Mouse (Mus musculus): ENCODE data around the gene Fuom. TPM values are rescaled to one million over a fixed set of nuclear protein-coding genes. Genes with fewer than 3 reads are reported as not detected.

Fuom gene
- polyA plus RNA-seq, 1 experiment from 2014 or later = 32.2 TPM

GRCm38 (mm10) chr7:140063092-140063491 lies 39.1 kb downstream of the Fuom start:
- no peak for ATAC-seq
- Histone ChIP-seq H3K4me1 (ENCODE audit: control insufficient read depth, insufficient read depth, low read length) (peaks cover 27% of the 10 kb centered on the region), H3K9ac (ENCODE audit: low read depth, low read length) (no peak overlapping the region), H3K4me2 (ENCODE audit: low read length) (no peak overlapping the region), H3K4me3 (ENCODE audit: low read depth, low read length) (no peak overlapping the region), H3K27ac (ENCODE audit: low read length) (no peak overlapping the region), H3K9me3 (replicated peaks; ENCODE audit: control insufficient read depth, low read length, poor library complexity, severe bottlenecking) (no peaks in the 10 kb centered on the region), H3K27me3 (ENCODE audit: control insufficient read depth, insufficient read depth, low read depth, low read length) (peaks cover 29% of the 10 kb centered on the region), H3K36me3 (ENCODE audit: control insufficient read depth, insufficient read depth, low read length) (no peaks in the 10 kb centered on the region)
- WGBS = 21% methylated on average over 7 of the region's 7 CpGs

GRCm38 (mm10) chr7:140062307-140062706 lies 39.9 kb downstream of the Fuom start:
- Histone ChIP-seq H3K4me2 (ENCODE audit: low read length) (no peak overlapping the region), H3K4me1 (ENCODE audit: control insufficient read depth, insufficient read depth, low read length) (peaks cover 31% of the 10 kb centered on the region), H3K4me3 (ENCODE audit: low read depth, low read length) (no peak overlapping the region), H3K27ac (ENCODE audit: low read length) (no peak overlapping the region), H3K9me3 (replicated peaks; ENCODE audit: control insufficient read depth, low read length, poor library complexity, severe bottlenecking) (no peaks in the 10 kb centered on the region), H3K36me3 (ENCODE audit: control insufficient read depth, insufficient read depth, low read length) (no peaks in the 10 kb centered on the region), H3K9ac (ENCODE audit: low read depth, low read length) (no peak overlapping the region), H3K27me3 (ENCODE audit: control insufficient read depth, insufficient read depth, low read depth, low read length) (peaks cover 29% of the 10 kb centered on the region)
- no peak; the same call in 1 of the 2 replicates for ATAC-seq
- WGBS = 13% methylated on average over 11 of the region's 11 CpGs

GRCm38 (mm10) chr7:140061832-140062130 lies 40.5 kb downstream of the Fuom start:
- ATAC-seq = no peak
- Histone ChIP-seq H3K4me1 (ENCODE audit: control insufficient read depth, insufficient read depth, low read length) (peaks cover 32% of the 10 kb centered on the region), H3K27ac (ENCODE audit: low read length) (no peak overlapping the region), H3K9me3 (replicated peaks; ENCODE audit: control insufficient read depth, low read length, poor library complexity, severe bottlenecking) (no peaks in the 10 kb centered on the region), H3K4me2 (ENCODE audit: low read length) (peak overlapping the region; percentile 85), H3K9ac (ENCODE audit: low read depth, low read length) (peak overlapping the region; percentile 67; the same call in 1 of the 2 replicates), H3K4me3 (ENCODE audit: low read depth, low read length) (peak overlapping the region; percentile 38), H3K36me3 (ENCODE audit: control insufficient read depth, insufficient read depth, low read length) (no peaks in the 10 kb centered on the region), H3K27me3 (ENCODE audit: control insufficient read depth, insufficient read depth, low read depth, low read length) (peaks cover 28% of the 10 kb centered on the region)
- WGBS = 1% methylated on average over 6 of the region's 6 CpGs

GRCm38 (mm10) chr7:140060936-140061831 lies 41.1 kb downstream of the Fuom start:
- Histone ChIP-seq H3K9ac (ENCODE audit: low read depth, low read length) (peak overlapping the region; percentile 67), H3K27ac (ENCODE audit: low read length) (peak overlapping the region; percentile 12; the same call in 1 of the 2 replicates), H3K4me2 (ENCODE audit: low read length) (peak overlapping the region; percentile 85), H3K27me3 (ENCODE audit: control insufficient read depth, insufficient read depth, low read depth, low read length) (peaks cover 26% of the 10 kb centered on the region), H3K4me1 (ENCODE audit: control insufficient read depth, insufficient read depth, low read length) (peaks cover 32% of the 10 kb centered on the region), H3K4me3 (ENCODE audit: low read depth, low read length) (peak overlapping the region; percentile 38), H3K36me3 (ENCODE audit: control insufficient read depth, insufficient read depth, low read length) (no peaks in the 10 kb centered on the region), H3K9me3 (replicated peaks; ENCODE audit: control insufficient read depth, low read length, poor library complexity, severe bottlenecking) (no peaks in the 10 kb centered on the region)
- peak; percentile 37 for ATAC-seq
- under 1% methylated on average over 47 of the region's 47 CpGs for WGBS

- no peaks in the 10 kb centered on the region for H3K36me3 ChIP-seq (ENCODE audit: control insufficient read depth, insufficient read depth, low read length)
- no peak for ATAC-seq
- H3K4me1 ChIP-seq (ENCODE audit: control insufficient read depth, insufficient read depth, low read length) = peaks cover 32% of the 10 kb centered on the region
- no peaks in the 10 kb centered on the region for H3K9me3 ChIP-seq (replicated peaks; ENCODE audit: control insufficient read depth, low read length, poor library complexity, severe bottlenecking)
- WGBS = 14% methylated on average over 4 of the region's 4 CpGs
- H3K9ac ChIP-seq (ENCODE audit: low read depth, low read length) = no peak overlapping the region
- H3K4me3 ChIP-seq (ENCODE audit: low read depth, low read length) = no peak overlapping the region
- H3K27ac ChIP-seq (ENCODE audit: low read length) = no peak overlapping the region
- H3K27me3 ChIP-seq (ENCODE audit: control insufficient read depth, insufficient read depth, low read depth, low read length) = peaks cover 26% of the 10 kb centered on the region
- H3K4me2 ChIP-seq (ENCODE audit: low read length) = no peak overlapping the region
Measured at GRCm38 (mm10) chr7:140059601-140060000, 42.6 kb downstream of the Fuom start.

- peak overlapping the region; percentile 88 for H3K4me2 ChIP-seq (ENCODE audit: low read length)
- WGBS = 10% methylated on average over 7 of the region's 7 CpGs
- H3K36me3 ChIP-seq (ENCODE audit: control insufficient read depth, insufficient read depth, low read length) = no peaks in the 10 kb centered on the region
- H3K9ac ChIP-seq (ENCODE audit: low read depth, low read length) = peak overlapping the region; percentile 79
- peaks cover 23% of the 10 kb centered on the region for H3K27me3 ChIP-seq (ENCODE audit: control insufficient read depth, insufficient read depth, low read depth, low read length)
- peak overlapping the region; percentile 53 for H3K4me3 ChIP-seq (ENCODE audit: low read depth, low read length)
- H3K4me1 ChIP-seq (ENCODE audit: control insufficient read depth, insufficient read depth, low read length) = peaks cover 32% of the 10 kb centered on the region
- H3K27ac ChIP-seq (ENCODE audit: low read length) = peak overlapping the region; percentile 81
- no peak for ATAC-seq
- no peaks in the 10 kb centered on the region for H3K9me3 ChIP-seq (replicated peaks; ENCODE audit: control insufficient read depth, low read length, poor library complexity, severe bottlenecking)
Measured at GRCm38 (mm10) chr7:140058528-140058927, 43.7 kb downstream of the Fuom start.

GRCm38 (mm10) chr7:140057413-140058407 lies 44.5 kb downstream of the Fuom start:
- Histone ChIP-seq H3K9ac (ENCODE audit: low read depth, low read length) (peak overlapping the region; percentile 79), H3K4me1 (ENCODE audit: control insufficient read depth, insufficient read depth, low read length) (peaks cover 32% of the 10 kb centered on the region), H3K27ac (ENCODE audit: low read length) (peak overlapping the region; percentile 81), H3K9me3 (replicated peaks; ENCODE audit: control insufficient read depth, low read length, poor library complexity, severe bottlenecking) (no peaks in the 10 kb centered on the region), H3K4me2 (ENCODE audit: low read length) (peak overlapping the region; percentile 88), H3K36me3 (ENCODE audit: control insufficient read depth, insufficient read depth, low read length) (no peaks in the 10 kb centered on the region), H3K27me3 (ENCODE audit: control insufficient read depth, insufficient read depth, low read depth, low read length) (peaks cover 26% of the 10 kb centered on the region), H3K4me3 (ENCODE audit: low read depth, low read length) (peak overlapping the region; percentile 53)
- 2% methylated on average over 53 of the region's 53 CpGs for WGBS
- peak; percentile 70 for ATAC-seq

GRCm38 (mm10) chr7:140054124-140054523 lies 48.1 kb downstream of the Fuom start:
- H3K4me2 ChIP-seq (ENCODE audit: low read length) = no peak overlapping the region
- H3K27ac ChIP-seq (ENCODE audit: low read length) = no peak overlapping the region
- 85% methylated on average over 4 of the region's 4 CpGs for WGBS
- peaks cover 16% of the 10 kb centered on the region; the same call in 1 of the 2 replicates for H3K4me1 ChIP-seq (ENCODE audit: control insufficient read depth, insufficient read depth, low read length)
- no peaks in the 10 kb centered on the region for H3K36me3 ChIP-seq (ENCODE audit: control insufficient read depth, insufficient read depth, low read length)
- H3K9ac ChIP-seq (ENCODE audit: low read depth, low read length) = no peak overlapping the region
- H3K27me3 ChIP-seq (ENCODE audit: control insufficient read depth, insufficient read depth, low read depth, low read length) = peaks cover 58% of the 10 kb centered on the region
- no peak for ATAC-seq
- H3K9me3 ChIP-seq (replicated peaks; ENCODE audit: control insufficient read depth, low read length, poor library complexity, severe bottlenecking) = no peaks in the 10 kb centered on the region
- no peak overlapping the region for H3K4me3 ChIP-seq (ENCODE audit: low read depth, low read length)
